Mouse (Mus musculus) CH12.LX (cell line): ENCODE measurements around the gene Olfr1394. TPM values are rescaled to one million over a fixed set of nuclear protein-coding genes. Genes with fewer than 3 reads are reported as not detected.

Experiments
- DNase-seq: peaks from one replicate; pipeline ENCODE4 v3.0.0-alpha.2; 2013; ENCODE audit errors: extremely low read depth
- H3K27ac ChIP-seq: 2 replicates; pipeline ENCODE4 v1.5.1; 2012; ENCODE audit warnings: low read depth, mild to moderate bottlenecking, control low read depth, moderate library complexity; ENCODE audit not compliant: insufficient read depth
- H3K27me3 ChIP-seq: replicated peaks from 2 replicates; pipeline ENCODE3; 2012; ENCODE audit warnings: inconsistent platforms
- H3K36me3 ChIP-seq, 2 experiments: replicated peaks in 1 of 2; 2 replicates each; pipeline versions ENCODE3 to v1.6.1; 2012; ENCODE audit warnings: inconsistent platforms in 1 of 2, low read length in 1 of 2, mild to moderate bottlenecking in 1 of 2, mixed read lengths in 1 of 2, moderate library complexity in 1 of 2; ENCODE audit not compliant: control insufficient read depth in 1 of 2, insufficient read depth in 1 of 2
- H3K4me1 ChIP-seq, 2 experiments: 2 replicates each; pipeline ENCODE4 v1.6.1; 2012; ENCODE audit warnings: inconsistent platforms in 1 of 2, moderate library complexity in 1 of 2; ENCODE audit not compliant: insufficient read depth in 2 of 2, control insufficient read depth in 1 of 2
- H3K4me2 ChIP-seq: 2 replicates; pipeline ENCODE4 v1.6.1; 2012; ENCODE audit warnings: low read depth, mild to moderate bottlenecking, control low read depth; ENCODE audit not compliant: poor library complexity, insufficient read depth, severe bottlenecking
- H3K4me3 ChIP-seq, 3 experiments: fragments of 150-350 bp in 1 of 3; sonication (generic) in 1 of 3; replicated peaks in 1 of 3; 2 replicates each; pipeline versions ENCODE3 to v1.5.1; 2011 to 2012; ENCODE audit warnings: low read depth in 2 of 3, low read length in 2 of 3, mild to moderate bottlenecking in 2 of 3, moderate library complexity in 2 of 3, control low read depth in 1 of 3, improper control_type of control experiment in 1 of 3, inconsistent platforms in 1 of 3, mixed read lengths in 1 of 3; ENCODE audit not compliant: poor library complexity in 1 of 3
- H3K79me2 ChIP-seq: replicated peaks from 2 replicates; pipeline ENCODE4 v1.6.1; 2012; ENCODE audit warnings: mild to moderate bottlenecking, moderate library complexity; ENCODE audit not compliant: control insufficient read depth, poor library complexity, insufficient read depth, severe bottlenecking; ENCODE audit errors: extremely low read depth
- H3K9ac ChIP-seq: 2 replicates; pipeline ENCODE4 v1.6.1; 2012; ENCODE audit warnings: low read depth, mild to moderate bottlenecking, control low read depth, moderate library complexity; ENCODE audit not compliant: insufficient read depth
- H3K9me3 ChIP-seq: replicated peaks from 2 replicates; pipeline ENCODE3; 2012; ENCODE audit warnings: low read length, inconsistent platforms, mixed read lengths
- BHLHE40 ChIP-seq: IDR thresholded peaks from 2 replicates; pipeline ENCODE4 v1.6.1; 2011; ENCODE audit warnings: mild to moderate bottlenecking, low read depth, low read length, improper control_type of control experiment
- CHD1 ChIP-seq: IDR thresholded peaks from 2 replicates; pipeline ENCODE4 v1.6.1; 2012; ENCODE audit warnings: low read depth, low read length, improper control_type of control experiment, inconsistent platforms
- CHD2 ChIP-seq: IDR thresholded peaks from 2 replicates; pipeline ENCODE4 v1.6.1; 2011; ENCODE audit warnings: low read length, improper control_type of control experiment
- CTCF ChIP-seq, 2 experiments: IDR thresholded peaks in 1 of 2; conservative IDR thresholded peaks in 1 of 2; 2 replicates each; pipeline ENCODE4 v1.5.1; 2011 to 2012; ENCODE audit warnings: low read depth in 2 of 2, low read length in 2 of 2, improper control_type of control experiment in 1 of 2, inconsistent platforms in 1 of 2, mild to moderate bottlenecking in 1 of 2, moderate library complexity in 1 of 2
- E2F4 ChIP-seq: IDR thresholded peaks from 2 replicates; pipeline ENCODE4 v1.6.1; 2011; ENCODE audit warnings: low read depth, low read length, improper control_type of control experiment; ENCODE audit not compliant: insufficient replicate concordance
- ELF1 ChIP-seq: IDR thresholded peaks from 2 replicates; pipeline ENCODE4 v1.6.1; 2014; ENCODE audit warnings: low read depth, mild to moderate bottlenecking, inconsistent platforms, low read length, improper control_type of control experiment
- ETS1 ChIP-seq: conservative IDR thresholded peaks from 2 replicates; pipeline ENCODE4 v1.6.1; 2012; ENCODE audit warnings: low read depth, mild to moderate bottlenecking, inconsistent platforms, low read length, improper control_type of control experiment, moderate library complexity
- GABPA ChIP-seq: IDR thresholded peaks from 2 replicates; pipeline ENCODE4 v1.6.1; 2012; ENCODE audit warnings: low read depth, low read length, improper control_type of control experiment, inconsistent platforms; ENCODE audit not compliant: insufficient replicate concordance
- IRF4 ChIP-seq: IDR thresholded peaks from 2 replicates; pipeline ENCODE4 v1.6.1; 2014; ENCODE audit warnings: low read depth, mild to moderate bottlenecking, inconsistent platforms, low read length, improper control_type of control experiment
- JUN ChIP-seq: IDR thresholded peaks from 2 replicates; pipeline ENCODE4 v1.6.1; 2011; ENCODE audit warnings: low read depth, mild to moderate bottlenecking, low read length, improper control_type of control experiment, moderate library complexity; ENCODE audit not compliant: insufficient read depth
- JUND ChIP-seq: conservative IDR thresholded peaks from 2 replicates; pipeline ENCODE4 v1.6.1; 2011; ENCODE audit warnings: low read depth, low read length, improper control_type of control experiment
- KAT2A ChIP-seq: IDR thresholded peaks from 2 replicates; pipeline ENCODE4 v1.6.1; 2012; ENCODE audit warnings: low read length, improper control_type of control experiment, inconsistent platforms; ENCODE audit not compliant: insufficient replicate concordance
- MAFK ChIP-seq: IDR thresholded peaks from 2 replicates; pipeline ENCODE4 v1.6.1; 2011; ENCODE audit warnings: low read length, improper control_type of control experiment; ENCODE audit not compliant: insufficient replicate concordance
- MAX ChIP-seq: IDR thresholded peaks from 2 replicates; pipeline ENCODE4 v1.6.1; 2011; ENCODE audit warnings: low read length, improper control_type of control experiment
- MAZ ChIP-seq: IDR thresholded peaks from 2 replicates; pipeline ENCODE4 v1.6.1; 2012; ENCODE audit warnings: low read depth, mild to moderate bottlenecking, inconsistent platforms, low read length, improper control_type of control experiment, moderate library complexity
- MEF2A ChIP-seq: IDR thresholded peaks from 2 replicates; pipeline ENCODE4 v1.6.1; 2014; ENCODE audit warnings: low read depth, mild to moderate bottlenecking, inconsistent platforms, low read length, improper control_type of control experiment, borderline replicate concordance
- MXI1 ChIP-seq: IDR thresholded peaks from 2 replicates; pipeline ENCODE4 v1.6.1; 2011; ENCODE audit warnings: mild to moderate bottlenecking, low read depth, low read length, improper control_type of control experiment
- MYC ChIP-seq: IDR thresholded peaks from 2 replicates; pipeline ENCODE4 v1.6.1; 2011; ENCODE audit warnings: low read depth, mild to moderate bottlenecking, improper control_type of control experiment, low read length
- NELFE ChIP-seq: IDR thresholded peaks from 2 replicates; pipeline ENCODE4 v1.6.1; 2011; ENCODE audit warnings: low read depth, low read length, improper control_type of control experiment
- NRF1 ChIP-seq: IDR thresholded peaks from 2 replicates; pipeline ENCODE4 v1.6.1; 2014; ENCODE audit warnings: low read depth, mild to moderate bottlenecking, inconsistent platforms, low read length, improper control_type of control experiment, moderate library complexity
- POLR2A ChIP-seq: IDR thresholded peaks from 2 replicates; pipeline ENCODE4 v1.6.1; 2011; ENCODE audit warnings: low read depth, mild to moderate bottlenecking, improper control_type of control experiment, low read length
- RAD21 ChIP-seq: IDR thresholded peaks from 2 replicates; pipeline ENCODE4 v1.6.1; 2011; ENCODE audit warnings: low read depth, mild to moderate bottlenecking, low read length, improper control_type of control experiment, moderate library complexity
- RCOR1 ChIP-seq: conservative IDR thresholded peaks from 2 replicates; pipeline ENCODE4 v1.6.1; 2012; ENCODE audit warnings: low read depth, mild to moderate bottlenecking, inconsistent platforms, low read length, improper control_type of control experiment
- SIN3A ChIP-seq: IDR thresholded peaks from 2 replicates; pipeline ENCODE4 v1.6.1; 2012; ENCODE audit warnings: low read length, improper control_type of control experiment, inconsistent platforms
- SMC3 ChIP-seq: IDR thresholded peaks from 2 replicates; pipeline ENCODE4 v1.6.1; 2011; ENCODE audit warnings: low read depth, low read length, improper control_type of control experiment
- TBP ChIP-seq: conservative IDR thresholded peaks from 2 replicates; pipeline ENCODE4 v1.6.1; 2011; ENCODE audit warnings: low read depth, low read length, improper control_type of control experiment
- TCF12 ChIP-seq: IDR thresholded peaks from 2 replicates; pipeline ENCODE4 v1.6.1; 2014; ENCODE audit warnings: low read depth, mild to moderate bottlenecking, inconsistent platforms, low read length, improper control_type of control experiment
- UBTF ChIP-seq: IDR thresholded peaks from 2 replicates; pipeline ENCODE4 v1.6.1; 2012; ENCODE audit warnings: low read depth, mild to moderate bottlenecking, inconsistent platforms, low read length, improper control_type of control experiment, moderate library complexity
- USF1 ChIP-seq: IDR thresholded peaks from 2 replicates; pipeline ENCODE4 v1.6.1; 2014; ENCODE audit warnings: low read depth, mild to moderate bottlenecking, inconsistent platforms, low read length, improper control_type of control experiment
- USF2 ChIP-seq: conservative IDR thresholded peaks from 2 replicates; pipeline ENCODE4 v1.6.1; 2011; ENCODE audit warnings: low read depth, low read length, improper control_type of control experiment
- ZC3H11A ChIP-seq: IDR thresholded peaks from 2 replicates; pipeline ENCODE4 v1.6.1; 2012; ENCODE audit warnings: low read depth, mild to moderate bottlenecking, inconsistent platforms, low read length, improper control_type of control experiment
- ZKSCAN1 ChIP-seq: IDR thresholded peaks from 2 replicates; pipeline ENCODE4 v1.6.1; 2012; ENCODE audit warnings: low read depth, inconsistent platforms, low read length, improper control_type of control experiment, borderline replicate concordance
- ZMIZ1 ChIP-seq: IDR thresholded peaks from 2 replicates; pipeline ENCODE4 v1.6.1; 2012; ENCODE audit warnings: low read depth, mild to moderate bottlenecking, inconsistent platforms, low read length, improper control_type of control experiment
- dilution Hi-C: fragments of 300-500 bp; cut with MboI; formaldehyde crosslinking; loops from 2 replicates; pipeline ENCODE4 v1.14.3; 2020; ENCODE audit warnings: low sequenced_read_pairs; ENCODE audit not compliant: extremely low pct_unique_long_range_greater_than_20kb, extremely low pct_ligation_motif_present
- in situ Hi-C: fragments of 300-500 bp; cut with MboI; formaldehyde crosslinking; loops from 3 replicates; pipeline ENCODE4 v1.14.3; 2019; ENCODE audit warnings: low sequenced_read_pairs, low pct_ligation_motif_present, low pct_unique_long_range_greater_than_20kb, mixed read lengths
- polyA plus RNA-seq: library from polyadenylated mRNA; unstranded; fragments of >175 nt; gene quantifications from 2 replicates; pipeline ENCODE4 v1.2.1, GENCODE M21; 2012; ENCODE audit warnings: low read depth; ENCODE audit not compliant: insufficient read length
- total RNA-seq, 2 experiments: library from RNA; depleted of rRNA; stranded (reverse); fragments of 300-350 nt in 1 of 2; fragments of >200 nt in 1 of 2; gene quantifications; 2 replicates each; pipeline ENCODE4 v1.2.3; 2012 to 2014

Gene Olfr1394
- total and polyA plus RNA-seq, 3 experiments = not detected

DNA sequence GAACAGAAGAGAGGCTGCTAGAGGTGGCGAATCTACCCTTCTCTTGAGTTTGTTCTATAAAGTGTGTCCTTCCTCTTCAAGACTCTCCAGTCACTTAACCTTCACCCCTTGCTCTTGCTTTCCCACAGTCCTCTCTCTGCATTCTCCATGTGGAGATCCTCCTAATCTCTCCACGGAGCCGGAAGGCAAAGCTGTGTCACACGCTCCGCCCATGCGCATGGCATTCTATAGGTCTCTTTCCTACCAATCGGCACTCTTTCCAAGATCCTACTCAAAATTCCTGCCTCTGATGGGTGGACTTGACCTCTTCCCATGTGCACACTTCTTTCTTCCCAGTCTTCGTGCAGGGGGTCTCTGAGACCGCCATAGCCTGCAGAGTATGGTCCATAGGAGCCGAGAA is 33.5 kb downstream of the Olfr1394 start:
- in situ Hi-C loops = loop anchor here (25.0 kb wide), 1 partner anchor 225 kb away; the partner anchor contains the start of gene Olfr1389

DNA sequence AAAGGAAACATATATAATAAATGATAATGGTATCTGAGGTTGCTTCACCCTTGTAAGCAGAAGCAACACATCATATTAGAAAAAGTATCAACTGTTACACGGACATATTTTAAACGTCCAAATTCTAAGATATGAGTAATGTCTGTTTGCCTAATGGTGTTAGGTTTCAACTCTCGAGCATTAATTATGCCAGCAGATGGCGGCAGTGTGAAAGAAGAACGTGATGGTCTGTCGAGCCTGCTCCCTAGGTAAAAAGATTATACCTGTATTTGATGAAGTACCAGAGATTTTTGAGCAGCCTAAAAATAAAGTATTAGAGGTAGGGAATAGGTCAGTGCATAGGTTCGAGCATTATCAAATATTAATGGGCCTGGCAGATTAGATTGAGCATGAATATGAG is 35.6 kb downstream of the Olfr1394 start:
- Histone ChIP-seq H3K27me3 (no peaks in the 10 kb centered on the region), H3K9me3 (no peaks in the 10 kb centered on the region), H3K9ac (no peak overlapping the region), H3K4me3 (no peak overlapping the region), H3K36me3 (no peaks in the 10 kb centered on the region), H3K4me2 (no peak overlapping the region; the same call in 1 of the 2 replicates), H3K27ac (no peak overlapping the region), H3K79me2 (no peaks in the 10 kb centered on the region), H3K4me1 (peaks cover 0 to 4% of the 10 kb centered on the region in 2 experiments; a peak in 2 of 4 replicates)
- in situ Hi-C loops (loop anchor here (25.0 kb wide), 1 partner anchor 223 kb away; the partner anchor contains the start of gene Olfr1389), dilution Hi-C loops (no loop called here)
- DNase-seq = peak; percentile 74
- TF ChIP-seq SIN3A (peak; percentile 15; the same call in 1 of the 2 replicates), USF2 (no peak), UBTF (no peak), ETS1 (no peak), MEF2A (no peak), MAFK (no peak), NELFE (no peak; the same call in 1 of the 2 replicates), TBP (no peak), ELF1 (no peak), USF1 (no peak), RAD21 (peak; percentile 97), RCOR1 (no peak), SMC3 (peak; percentile 99), JUND (no peak), ZMIZ1 (no peak), IRF4 (no peak), ZKSCAN1 (no peak), MAZ (no peak), POLR2A (no peak), E2F4 (no peak), MXI1 (no peak), KAT2A (no peak), CTCF (conservative IDR thresholded peaks at IDR 0.05 in 1 of 2, IDR thresholded peaks at IDR 0.05 in 1 of 2; ENCODE audit: low read depth in 2 of 2, low read length in 2 of 2) (peak in 1 of 2 experiments; percentile 97; a peak in 3 of 4 replicates), ZC3H11A (peak; percentile 98), TCF12 (no peak), GABPA (no peak), MYC (no peak), JUN (no peak)

More for the DNA sequence above, 33.5 kb downstream of the Olfr1394 start:
- no peaks in the 10 kb centered on the region for H3K79me2 ChIP-seq
- no peak overlapping the region for H3K4me2 ChIP-seq
- dilution Hi-C loops = no loop called here
- no peak for DNase-seq
- H3K36me3 ChIP-seq = no peaks in the 10 kb centered on the region
- no peaks in the 10 kb centered on the region for H3K9me3 ChIP-seq
- peaks cover 0 to 6% of the 10 kb centered on the region in 2 experiments; a peak in 1 of 4 replicates for H3K4me1 ChIP-seq
- TF ChIP-seq ELF1 = no peak
- TF ChIP-seq USF1 = no peak
- no peak for TF ChIP-seq CHD2
- no peak for TF ChIP-seq SMC3
- TF ChIP-seq CTCF (conservative IDR thresholded peaks at IDR 0.05 in 1 of 2, IDR thresholded peaks at IDR 0.05 in 1 of 2; ENCODE audit: low read depth in 2 of 2, low read length in 2 of 2) = no peak
- TF ChIP-seq MAX = no peak
- no peak for TF ChIP-seq ZKSCAN1
- TF ChIP-seq NRF1 = no peak
- no peak for TF ChIP-seq ZMIZ1
- no peak for TF ChIP-seq TCF12
- no peak for TF ChIP-seq BHLHE40
- TF ChIP-seq CHD1 = no peak
- TF ChIP-seq, all 38 proteins: peak for 0
- Histone ChIP-seq H3K27me3 (no peaks in the 10 kb centered on the region), H3K4me3 (no peak overlapping the region), H3K27ac (no peak overlapping the region), H3K9ac (no peak overlapping the region)
